Comparison of ENCODE assay signal across 14 mouse cellular contexts in genomic region chr3:30981616-30982380, GRCm38 (mm10). TPM values are rescaled to one million over a fixed set of nuclear protein-coding genes. Genes with fewer than 3 reads are reported as not detected.
DNase-seq lines count a peak whose midpoint lies in the region; ATAC-seq and TF ChIP-seq lines count a peak whose summit lies in the region.
"Had no signal": no experiment of that assay in that cellular context is flagged by ENCODE, and none has a peak within 500 bp of the region (broad histone marks: within the 10 kb centered on the region; RNA-seq: fewer than 3 reads in every experiment).

No protein-coding gene starts in this region.

- no peak for TF ChIP-seq CTCF in gastrocnemius, adult 2 months (IDR thresholded peaks at IDR 0.05)

- H3K36me3 ChIP-seq in limb, embryonic 15.5 days = no peaks in the 10 kb centered on the region
- no peaks in the 10 kb centered on the region for H3K36me3 ChIP-seq in limb, embryonic 10.5 days
- no peaks in the 10 kb centered on the region for H3K36me3 ChIP-seq in stomach, embryonic 14.5 days (ENCODE audit: control insufficient read depth, insufficient read depth, low read length)
- H3K36me3 ChIP-seq: embryonic facial prominence, embryonic 10.5 days; liver, embryonic 15.5 days had no signal

- H3K27me3 ChIP-seq in limb, embryonic 15.5 days = no peaks in the 10 kb centered on the region
- H3K27me3 ChIP-seq in limb, embryonic 10.5 days (ENCODE audit: low read depth, poor library complexity, severe bottlenecking) = no peaks in the 10 kb centered on the region
- no peaks in the 10 kb centered on the region for H3K27me3 ChIP-seq in stomach, embryonic 14.5 days (ENCODE audit: control insufficient read depth, insufficient read depth, low read length)
- H3K27me3 ChIP-seq: liver, embryonic 15.5 days; megakaryocyte, embryonic 14.5 days had no signal

- no peak for DNase-seq in limb, embryonic 10.5 days (ENCODE audit: low spot score)
- DNase-seq in Muller cell, postnatal 12 days (ENCODE audit: inconsistent ontology term) = peak; percentile 49
- DNase-seq in gastrocnemius, adult 2 months = no peak
- no peak for DNase-seq in B cell, adult 2 months
- DNase-seq: cerebellum, postnatal 14 days; right cerebral cortex, postnatal 25 days had no signal

- ATAC-seq in limb, embryonic 15.5 days (ENCODE audit: insufficient number of reproducible peaks, low FRiP score, low TSS enrichment, low read depth) = 0 out of 2 replicates have a peak, but pooled peaks have one; percentile 44
- ATAC-seq in granulocyte monocyte progenitor cell, adult 5-6 weeks (replicated peaks; ENCODE audit: poor library complexity, severe bottlenecking) = peak; percentile 37
- ATAC-seq in stomach, embryonic 14.5 days (ENCODE audit: insufficient number of reproducible peaks, insufficient read depth, low FRiP score, low read depth) = 0 out of 2 replicates have a peak, but pooled peaks have one; percentile 33

- H3K4me1 ChIP-seq in limb, embryonic 15.5 days = peaks cover 5% of the 10 kb centered on the region
- peaks cover 10% of the 10 kb centered on the region for H3K4me1 ChIP-seq in limb, embryonic 10.5 days
- H3K4me1 ChIP-seq in stomach, embryonic 14.5 days (ENCODE audit: control insufficient read depth, insufficient read depth, low read length) = no peaks in the 10 kb centered on the region

- no peak overlapping the region for H3K27ac ChIP-seq in limb, embryonic 15.5 days
- no peak overlapping the region for H3K27ac ChIP-seq in limb, embryonic 10.5 days
- no peak overlapping the region for H3K27ac ChIP-seq in stomach, embryonic 14.5 days (ENCODE audit: low read length)
- no peak overlapping the region for H3K27ac ChIP-seq in gastrocnemius, adult 2 months
- H3K27ac ChIP-seq: embryonic facial prominence, embryonic 10.5 days; hindbrain, embryonic 14.5 days; liver, embryonic 15.5 days had no signal

- H3K9me3 ChIP-seq in limb, embryonic 15.5 days = no peaks in the 10 kb centered on the region
- no peaks in the 10 kb centered on the region for H3K9me3 ChIP-seq in limb, embryonic 10.5 days (replicated peaks)
- H3K9me3 ChIP-seq in stomach, embryonic 14.5 days (ENCODE audit: control insufficient read depth, low read depth, low read length) = no peaks in the 10 kb centered on the region
- H3K9me3 ChIP-seq: embryonic facial prominence, embryonic 10.5 days; liver, embryonic 15.5 days; megakaryocyte, embryonic 14.5 days had no signal

- no peak overlapping the region for H3K4me2 ChIP-seq in limb, embryonic 15.5 days
- no peak overlapping the region for H3K4me2 ChIP-seq in stomach, embryonic 14.5 days (replicated peaks; ENCODE audit: low read depth, low read length)
- H3K4me2 ChIP-seq: heart, embryonic 11.5 days; hindbrain, embryonic 14.5 days; liver, embryonic 15.5 days had no signal

- no peak overlapping the region for H3K9ac ChIP-seq in limb, embryonic 15.5 days
- H3K9ac ChIP-seq in stomach, embryonic 14.5 days (replicated peaks; ENCODE audit: low read depth, low read length) = no peak overlapping the region
- H3K9ac ChIP-seq: hindbrain, embryonic 14.5 days; liver, embryonic 15.5 days had no signal

- WGBS in limb, embryonic 15.5 days = 60% methylated on average over 5 of the region's 5 CpGs
- 79% methylated on average over 5 of the region's 5 CpGs for WGBS in limb, embryonic 10.5 days
- 59% methylated on average over 5 of the region's 5 CpGs for WGBS in stomach, embryonic 14.5 days

- no peak overlapping the region for H3K4me3 ChIP-seq in limb, embryonic 15.5 days
- H3K4me3 ChIP-seq in limb, embryonic 10.5 days = no peak overlapping the region
- no peak overlapping the region for H3K4me3 ChIP-seq in stomach, embryonic 14.5 days (ENCODE audit: low read depth, low read length)
- H3K4me3 ChIP-seq in gastrocnemius, adult 2 months = no peak overlapping the region
- H3K4me3 ChIP-seq: embryonic facial prominence, embryonic 10.5 days; liver, embryonic 15.5 days; megakaryocyte, embryonic 14.5 days had no signal

- intact Hi-C loops in gastrocnemius, adult 2 months (cut with DNase I) = no loop called here

RNA-seq across cellular contexts. Expression of gene Phc3, which starts 12.6 kb away (rescaled TPM):
- polyA plus RNA-seq in limb, embryonic 15.5 days (2015; fragmentation: Nextera tagmentation; extraction: Ambion mirVana) = 6.5 and 6.7 TPM in 2 replicates
- polyA plus RNA-seq in limb, embryonic 10.5 days (2016; fragmentation: Nextera tagmentation; extraction: Ambion mirVana) = 4.7 and 5.4 TPM in 2 replicates
- total RNA-seq in granulocyte monocyte progenitor cell, adult 5-6 weeks (2014; fragmentation: Nextera tagmentation) = 31.6 and 33.7 TPM in 2 replicates
- 13.8 and 14.1 TPM in 2 replicates for total RNA-seq in granulocyte monocyte progenitor cell, adult 5-6 weeks (2017)
- 12.9 and 13.7 TPM in 2 replicates for polyA plus RNA-seq in stomach, embryonic 14.5 days (2014; fragmentation: Nextera tagmentation; extraction: Ambion mirVana)
- 10 to 100 TPM; 12.7 to 13.9 TPM for total RNA-seq in gastrocnemius, adult 2 months (2021)

RNA-seq across cellular contexts. Expression of gene Prkci, which starts 13.7 kb away (rescaled TPM):
- polyA plus RNA-seq in limb, embryonic 15.5 days (2015; fragmentation: Nextera tagmentation; extraction: Ambion mirVana) = 29.7 and 38.6 TPM in 2 replicates
- 33.8 and 37.7 TPM in 2 replicates for polyA plus RNA-seq in limb, embryonic 10.5 days (2016; fragmentation: Nextera tagmentation; extraction: Ambion mirVana)
- 12.8 and 22.5 TPM in 2 replicates for total RNA-seq in granulocyte monocyte progenitor cell, adult 5-6 weeks (2014; fragmentation: Nextera tagmentation)
- 16.0 and 19.6 TPM in 2 replicates for total RNA-seq in granulocyte monocyte progenitor cell, adult 5-6 weeks (2017)
- 51.0 and 51.7 TPM in 2 replicates for polyA plus RNA-seq in stomach, embryonic 14.5 days (2014; fragmentation: Nextera tagmentation; extraction: Ambion mirVana)
- 1 to 10 TPM; 4.3 to 6.3 TPM for total RNA-seq in gastrocnemius, adult 2 months (2021)
